Mouse (Mus musculus) midbrain, embryonic 10.5 days (tissue): Measurements from ENCODE around the gene Glp2r. TPM values are rescaled to one million over a fixed set of nuclear protein-coding genes. Genes with fewer than 3 reads are reported as not detected.

ENCODE experiments used
- DNase-seq: peaks from one replicate; pipeline ENCODE4 v3.0.0-alpha.2; 2017; ENCODE audit warnings: low spot score
- H3K27ac ChIP-seq: fragments of 300-500 bp; sonication (generic); replicated peaks from 2 replicates; pipeline ENCODE4 v1.5.1; 2016; ENCODE audit warnings: mild to moderate bottlenecking
- H3K27me3 ChIP-seq: fragments of 300-500 bp; sonication (generic); 2 replicates; pipeline ENCODE4 v1.6.1; 2016; ENCODE audit warnings: low read depth, mild to moderate bottlenecking; ENCODE audit not compliant: poor library complexity, severe bottlenecking
- H3K36me3 ChIP-seq: fragments of 300-500 bp; sonication (generic); 2 replicates; pipeline ENCODE4 v1.6.1; 2016; ENCODE audit warnings: mild to moderate bottlenecking, moderate library complexity
- H3K4me1 ChIP-seq: fragments of 300-500 bp; sonication (generic); 2 replicates; pipeline ENCODE4 v1.6.1; 2016
- H3K4me3 ChIP-seq: fragments of 300-500 bp; sonication (generic); 2 replicates; pipeline ENCODE4 v1.5.1; 2016; ENCODE audit warnings: mild to moderate bottlenecking, moderate library complexity
- H3K9me3 ChIP-seq: fragments of 300-500 bp; sonication (generic); replicated peaks from 2 replicates; pipeline ENCODE4 v1.6.1; 2016; ENCODE audit warnings: mild to moderate bottlenecking
- WGBS: fragments of 180-500 bp; shearing (Covaris S2); methylation state at CpG from one replicate; pipeline ENCODE4 v1.1.7; 2016; 5-methylcytosine and 5-hydroxymethylcytosine counted together
- polyA plus RNA-seq: library from polyadenylated mRNA; unstranded; fragments of >200 nt; fragmentation: Nextera tagmentation; extraction: Ambion mirVana; gene quantifications from 2 replicates; pipeline ENCODE4 v1.2.1, GENCODE M21; 2016

Glp2r gene
- polyA plus RNA-seq, 1 experiment from 2014 or later, result not detected

- H3K27ac ChIP-seq, result no peak overlapping the region
- no peak for DNase-seq
- H3K4me1 ChIP-seq, result peaks cover 19% of the 10 kb centered on the region
- no peaks in the 10 kb centered on the region for H3K36me3 ChIP-seq
- H3K27me3 ChIP-seq, result no peaks in the 10 kb centered on the region
- H3K9me3 ChIP-seq, result no peaks in the 10 kb centered on the region
- no peak overlapping the region for H3K4me3 ChIP-seq
- 86% methylated on average over 9 of the region's 9 CpGs for WGBS
These were observed 117.3 kb downstream of the Glp2r start for GRCm38 (mm10) chr11:67653521-67654090.

- Histone ChIP-seq H3K4me1 (peaks cover 18% of the 10 kb centered on the region), H3K27me3 (no peaks in the 10 kb centered on the region), H3K36me3 (no peaks in the 10 kb centered on the region), H3K9me3 (no peaks in the 10 kb centered on the region), H3K27ac (no peak overlapping the region), H3K4me3 (peak overlapping the region; percentile 34)
- peak; percentile 44 for DNase-seq
- 29% methylated on average over 6 of the region's 6 CpGs for WGBS
These were observed 118.1 kb downstream of the Glp2r start for GRCm38 (mm10) chr11:67652893-67653255.

GRCm38 (mm10) chr11:67652194-67652892 is 118.6 kb downstream of the Glp2r start:
- no peaks in the 10 kb centered on the region for H3K36me3 ChIP-seq
- H3K9me3 ChIP-seq, result no peaks in the 10 kb centered on the region
- peaks cover 17% of the 10 kb centered on the region for H3K4me1 ChIP-seq
- no peak overlapping the region for H3K27ac ChIP-seq
- 18% methylated on average over 14 of the region's 14 CpGs for WGBS
- peak; percentile 65 for DNase-seq
- H3K27me3 ChIP-seq, result no peaks in the 10 kb centered on the region
- H3K4me3 ChIP-seq, result peak overlapping the region; percentile 34

DNA sequence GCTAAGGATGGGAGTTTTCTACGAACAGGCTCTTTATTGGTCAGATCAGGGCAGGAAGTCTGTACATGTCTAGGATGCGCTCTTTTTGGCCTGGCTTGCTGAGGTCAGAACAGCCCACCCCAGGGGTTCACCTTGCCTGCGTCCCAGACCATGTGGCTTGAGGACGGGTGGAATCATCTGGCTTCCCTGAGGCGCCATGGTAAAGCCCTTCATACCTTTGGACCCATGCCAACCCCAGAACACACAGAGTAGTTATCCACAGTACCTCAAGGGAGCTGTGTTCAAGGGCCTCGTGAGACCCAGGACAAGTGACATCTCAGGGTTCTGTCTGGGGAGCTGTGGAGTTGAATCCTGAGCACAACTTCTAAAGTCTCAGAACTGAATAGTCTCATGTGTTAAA is 119.2 kb downstream of the Glp2r start:
- H3K4me1 ChIP-seq, result peaks cover 17% of the 10 kb centered on the region
- no peaks in the 10 kb centered on the region for H3K36me3 ChIP-seq
- H3K9me3 ChIP-seq, result no peaks in the 10 kb centered on the region
- H3K27ac ChIP-seq, result no peak overlapping the region
- no peaks in the 10 kb centered on the region for H3K27me3 ChIP-seq
- 86% methylated on average over 6 of the region's 6 CpGs for WGBS
- DNase-seq, result no peak
- H3K4me3 ChIP-seq, result no peak overlapping the region

GRCm38 (mm10) chr11:67649971-67650707 is 120.8 kb downstream of the Glp2r start:
- H3K36me3 ChIP-seq, result no peaks in the 10 kb centered on the region
- no peaks in the 10 kb centered on the region for H3K27me3 ChIP-seq
- DNase-seq, result no peak
- no peak overlapping the region for H3K27ac ChIP-seq
- H3K4me1 ChIP-seq, result peaks cover 17% of the 10 kb centered on the region
- H3K4me3 ChIP-seq, result no peak overlapping the region
- no peaks in the 10 kb centered on the region for H3K9me3 ChIP-seq
- WGBS, result 57% methylated on average over 10 of the region's 10 CpGs

DNA sequence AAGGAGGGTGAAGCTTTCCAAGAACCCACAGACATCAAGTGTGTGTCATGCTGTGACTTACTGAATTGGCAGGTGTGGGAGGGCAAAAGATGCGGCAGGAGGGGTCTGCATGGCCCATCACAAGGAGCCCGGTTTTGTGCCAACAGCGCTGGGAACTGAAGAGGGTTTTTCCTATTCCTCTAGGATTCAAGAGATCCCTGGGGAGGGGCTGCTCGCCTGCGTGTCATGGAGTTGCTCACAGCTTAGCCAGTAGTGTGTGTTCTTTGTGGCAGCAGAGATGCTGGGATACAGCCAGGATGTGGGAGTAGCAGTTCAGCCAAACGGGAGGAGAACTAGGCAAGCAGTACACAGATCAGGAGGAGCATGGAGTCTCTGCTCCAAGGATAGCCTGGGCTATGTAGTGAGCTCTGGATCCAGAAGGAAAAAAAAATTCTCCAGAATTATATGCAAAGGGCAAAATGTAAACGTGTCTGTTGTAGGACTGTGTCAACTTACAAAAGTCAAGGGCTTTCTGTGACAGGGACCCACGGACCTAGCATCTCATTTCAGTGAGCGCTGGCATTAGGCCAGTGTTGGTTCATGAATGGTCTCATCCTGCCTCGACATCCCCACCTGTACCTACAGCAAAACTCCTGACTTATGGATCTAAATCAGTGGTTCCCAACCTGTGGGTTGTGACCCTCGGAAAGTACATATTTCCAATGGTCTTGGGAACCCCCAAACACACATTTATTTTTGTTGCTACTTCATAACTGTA is 122.1 kb downstream of the Glp2r start:
- H3K4me3 ChIP-seq, result no peak overlapping the region
- H3K4me1 ChIP-seq, result peaks cover 17% of the 10 kb centered on the region
- H3K36me3 ChIP-seq, result no peaks in the 10 kb centered on the region
- H3K27me3 ChIP-seq, result no peaks in the 10 kb centered on the region
- no peaks in the 10 kb centered on the region for H3K9me3 ChIP-seq
- no peak for DNase-seq
- WGBS, result 82% methylated on average over 11 of the region's 11 CpGs
- no peak overlapping the region for H3K27ac ChIP-seq

GRCm38 (mm10) chr11:67647745-67648144 is 123.2 kb downstream of the Glp2r start:
- Histone ChIP-seq H3K27ac (no peak overlapping the region), H3K9me3 (no peaks in the 10 kb centered on the region), H3K36me3 (no peaks in the 10 kb centered on the region), H3K27me3 (no peaks in the 10 kb centered on the region), H3K4me1 (peaks cover 8% of the 10 kb centered on the region), H3K4me3 (no peak overlapping the region)
- 35% methylated on average over 5 of the region's 5 CpGs for WGBS
- peak; percentile 74 for DNase-seq

GRCm38 (mm10) chr11:67644632-67645149 is 126.3 kb downstream of the Glp2r start:
- WGBS, result 90% methylated on average over 6 of the region's 6 CpGs
- Histone ChIP-seq H3K4me3 (no peak overlapping the region), H3K27me3 (no peaks in the 10 kb centered on the region), H3K9me3 (no peaks in the 10 kb centered on the region), H3K4me1 (no peaks in the 10 kb centered on the region), H3K36me3 (no peaks in the 10 kb centered on the region), H3K27ac (no peak overlapping the region)
- no peak for DNase-seq

- no peak overlapping the region for H3K4me3 ChIP-seq
These were observed 127.5 kb downstream of the Glp2r start for GRCm38 (mm10) chr11:67643465-67643864.

GRCm38 (mm10) chr11:67642835-67643234 is 128.1 kb downstream of the Glp2r start:
- H3K4me1 ChIP-seq, result no peaks in the 10 kb centered on the region
- no peak overlapping the region for H3K27ac ChIP-seq
- no peaks in the 10 kb centered on the region for H3K36me3 ChIP-seq
- H3K27me3 ChIP-seq, result no peaks in the 10 kb centered on the region
- no peak overlapping the region for H3K4me3 ChIP-seq
- 84% methylated on average over 5 of the region's 5 CpGs for WGBS
- DNase-seq, result no peak
- H3K9me3 ChIP-seq, result no peaks in the 10 kb centered on the region

More at GRCm38 (mm10) chr11:67643465-67643864, 127.5 kb downstream of the Glp2r start:
- no peak for DNase-seq
- no peak overlapping the region for H3K27ac ChIP-seq
- 86% methylated on average over 3 of the region's 3 CpGs for WGBS
- no peaks in the 10 kb centered on the region for H3K27me3 ChIP-seq
- H3K9me3 ChIP-seq, result no peaks in the 10 kb centered on the region
- no peaks in the 10 kb centered on the region for H3K36me3 ChIP-seq
- no peaks in the 10 kb centered on the region for H3K4me1 ChIP-seq

DNA sequence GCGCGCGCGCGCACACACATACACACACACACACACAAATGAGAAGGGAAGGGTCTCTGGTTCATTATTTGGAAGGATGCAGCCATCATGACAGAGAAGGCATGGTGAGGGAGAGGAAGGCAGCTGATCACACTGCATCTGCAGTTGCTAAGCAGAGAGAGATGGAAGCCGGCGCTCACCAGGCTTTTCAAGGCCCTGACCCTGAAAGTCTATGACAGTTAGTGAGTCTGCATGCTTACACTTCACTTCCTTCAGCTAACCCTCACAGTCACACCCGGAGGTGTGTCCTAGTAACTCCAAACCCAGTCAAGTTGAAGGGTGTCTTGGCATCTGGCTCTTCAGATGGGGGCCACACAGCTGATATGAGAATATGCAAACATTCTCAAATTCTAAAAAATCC is 128.5 kb downstream of the Glp2r start:
- WGBS, result 95% methylated on average over 8 of the region's 8 CpGs
- no peak overlapping the region for H3K27ac ChIP-seq
- no peak for DNase-seq
- no peaks in the 10 kb centered on the region for H3K4me1 ChIP-seq
- H3K9me3 ChIP-seq, result no peaks in the 10 kb centered on the region
- no peaks in the 10 kb centered on the region for H3K27me3 ChIP-seq
- H3K36me3 ChIP-seq, result no peaks in the 10 kb centered on the region
- no peak overlapping the region for H3K4me3 ChIP-seq

GRCm38 (mm10) chr11:67640299-67640698 is 130.7 kb downstream of the Glp2r start:
- Histone ChIP-seq H3K36me3 (no peaks in the 10 kb centered on the region), H3K27ac (no peak overlapping the region), H3K27me3 (no peaks in the 10 kb centered on the region), H3K4me1 (0 out of 2 replicates have a peak, but pooled peaks cover 7% of the 10 kb centered on the region), H3K9me3 (no peaks in the 10 kb centered on the region), H3K4me3 (no peak overlapping the region)
- WGBS, result 90% methylated on average over 6 of the region's 6 CpGs
- DNase-seq, result no peak
